Mouse (Mus musculus) kidney, postnatal 14 days (tissue): ENCODE measurements around the gene Cct2.
"Not testable (repeated sequence)": the region's sequence is repeated elsewhere in the genome, so short reads cannot be mapped to it uniquely, and the experiment has no call there.

Source experiments
- DNase-seq: peaks from one replicate; pipeline ENCODE4 v3.0.0; 2022; ENCODE audit warnings: mixed read lengths

Gene Cct2

DNA sequence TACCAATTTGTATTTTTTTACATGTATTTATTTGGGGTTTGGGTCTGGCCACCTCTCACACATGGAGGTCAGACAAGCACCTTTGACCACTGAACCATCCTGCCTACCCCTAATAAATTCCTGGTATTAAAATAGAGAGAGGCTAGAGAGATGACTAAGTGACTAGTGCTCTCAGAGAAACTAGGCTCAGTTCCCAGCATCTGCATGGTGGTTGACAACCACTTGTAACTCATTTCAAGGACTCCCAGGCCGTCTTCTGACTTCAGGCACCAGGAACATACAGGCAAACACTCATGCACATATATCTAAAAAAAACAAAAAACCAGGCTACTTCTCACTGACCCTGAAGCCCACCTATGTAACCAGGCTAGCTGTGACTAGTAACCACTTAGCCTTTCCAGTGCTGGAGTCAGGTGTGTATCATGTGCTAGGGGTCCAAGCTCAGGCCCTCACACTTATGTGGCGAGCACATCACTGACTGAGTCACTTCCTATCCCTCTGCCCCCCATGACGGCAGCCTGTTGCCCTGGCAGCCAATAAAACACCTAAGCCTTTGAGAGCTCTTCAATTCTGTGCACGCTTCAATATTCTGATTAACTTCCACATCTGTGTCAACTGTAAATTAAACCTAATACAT, 13.5 kb downstream of the Cct2 start:
- no peak for DNase-seq

DNA sequence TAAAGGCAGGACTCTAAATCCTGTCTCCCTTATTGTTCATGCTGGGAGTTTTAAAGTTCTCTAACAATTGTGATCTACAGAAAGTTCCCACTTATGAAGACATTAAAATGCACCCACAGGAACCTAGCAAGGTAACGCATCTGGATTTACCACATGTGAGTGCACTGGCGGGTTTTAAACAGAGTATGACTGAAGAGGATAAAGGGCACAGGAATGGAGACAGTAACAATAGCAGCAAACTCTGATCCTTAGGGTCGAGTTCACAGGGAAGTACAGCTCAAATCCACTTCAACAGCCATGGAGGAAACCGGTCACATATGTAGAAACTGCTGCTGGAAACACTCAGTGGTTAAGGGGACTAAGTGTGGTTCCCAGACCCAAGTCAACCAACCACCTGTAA, 14.4 kb downstream of the Cct2 start:
- no peak for DNase-seq

DNA sequence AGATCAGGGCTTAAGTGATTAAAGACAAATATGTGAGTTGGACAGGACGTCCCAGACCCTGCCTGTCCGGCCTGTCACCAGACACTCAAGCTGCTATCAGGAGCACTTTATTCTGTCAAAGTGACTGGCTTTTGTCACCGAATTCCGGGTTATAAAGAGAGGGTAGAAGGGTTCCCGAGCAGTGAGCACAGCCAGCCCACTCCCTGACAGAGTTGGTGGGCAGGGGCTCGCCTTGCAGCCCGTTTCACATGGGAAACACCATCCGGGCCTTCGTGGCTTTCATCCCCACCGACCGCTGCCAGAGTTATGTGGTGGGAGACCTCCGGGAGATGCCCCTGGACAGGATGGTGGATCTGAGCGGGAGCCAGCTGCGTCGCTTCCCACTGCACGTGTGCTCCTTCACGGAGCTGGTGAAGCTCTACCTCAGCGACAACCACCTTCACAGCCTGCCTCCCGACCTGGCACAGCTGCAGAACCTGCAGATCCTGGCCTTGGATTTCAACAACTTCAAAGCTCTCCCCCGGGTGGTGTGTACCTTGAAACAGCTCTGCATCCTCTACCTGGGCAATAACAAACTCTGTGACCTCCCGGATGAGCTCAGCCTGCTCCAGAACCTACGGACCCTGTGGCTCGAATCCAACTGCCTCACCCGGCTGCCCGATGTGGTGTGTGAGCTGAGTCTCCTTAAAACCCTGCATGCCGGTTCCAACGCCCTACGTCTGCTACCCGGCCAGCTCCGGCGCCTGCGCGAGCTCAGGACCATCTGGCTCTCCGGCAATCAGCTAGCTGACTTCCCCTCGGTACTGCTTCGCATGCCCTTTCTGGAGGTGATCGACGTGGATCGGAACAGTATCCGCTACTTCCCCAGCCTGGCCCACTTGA, 18.2 kb downstream of the Cct2 start, which contains the start of gene Lrrc10:
Gene Lrrc10, plus strand, starts transcription at position 167 of the 882 bp plus-strand sequence.
- no peak for DNase-seq

- not testable (repeated sequence) for DNase-seq
Observed at GRCm38 (mm10) chr10:117043497-117044166, 20.0 kb downstream of the Cct2 start.

DNA sequence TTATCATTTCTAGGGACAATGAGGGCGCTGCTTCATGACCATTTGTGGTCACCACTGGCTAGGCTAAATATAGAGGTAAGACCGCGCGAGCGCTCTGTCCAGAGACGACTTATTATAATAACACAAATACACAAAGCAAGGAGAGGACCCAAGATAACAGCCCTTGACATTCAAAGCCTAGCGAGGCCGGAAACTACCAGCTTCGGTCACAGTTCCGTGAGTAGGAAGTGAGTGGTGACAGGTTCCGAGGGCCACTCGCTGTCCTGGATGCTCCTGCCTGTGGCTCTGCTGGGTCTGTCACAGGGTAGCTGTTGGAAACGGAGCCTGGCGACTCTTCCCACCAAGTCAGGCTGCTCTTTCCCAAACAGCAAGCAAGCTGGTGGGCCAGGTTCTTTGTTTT, 21.3 kb downstream of the Cct2 start:
- DNase-seq = no peak

GRCm38 (mm10) chr10:117040355-117040754, 23.3 kb downstream of the Cct2 start:
- DNase-seq = no peak

GRCm38 (mm10) chr10:117033785-117034184, 29.8 kb downstream of the Cct2 start:
- DNase-seq = peak; percentile 86

DNA sequence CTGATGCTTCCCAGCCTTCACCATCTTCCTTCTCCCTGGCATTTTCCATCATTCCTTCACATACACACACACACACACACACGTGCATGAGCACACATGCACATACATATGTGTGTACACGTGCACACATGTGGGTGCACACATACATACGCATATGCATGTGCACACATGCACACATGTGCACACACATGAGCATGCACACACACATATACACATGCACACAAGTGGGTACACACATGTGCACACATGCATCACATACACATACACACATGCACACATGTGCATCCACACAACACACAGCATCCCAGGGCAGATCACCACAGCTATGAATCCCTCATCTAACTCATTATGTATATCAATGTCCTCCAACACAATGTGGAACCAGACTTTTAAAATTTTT, 32.5 kb downstream of the Cct2 start:
- DNase-seq = no peak

DNA sequence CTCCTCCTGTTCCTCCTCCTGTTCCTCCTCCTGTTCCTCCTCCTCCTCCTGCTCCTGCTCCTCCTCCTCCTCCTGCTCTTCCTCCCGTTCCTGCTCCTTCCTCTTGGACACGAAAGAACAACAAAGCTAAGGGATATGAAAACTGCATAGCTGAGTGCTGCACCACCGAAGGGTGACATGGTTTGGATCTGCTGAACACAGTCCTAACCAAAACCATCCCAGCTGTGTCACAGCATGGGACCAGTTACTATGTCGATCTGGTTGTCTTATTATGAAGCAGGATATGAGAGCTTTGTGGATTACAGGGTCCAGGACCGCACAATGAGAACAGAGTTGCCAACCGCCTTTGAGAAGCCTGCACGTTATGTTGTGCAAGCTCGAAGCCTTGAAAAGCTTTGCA, 37.4 kb downstream of the Cct2 start:
- DNase-seq = no peak

DNA sequence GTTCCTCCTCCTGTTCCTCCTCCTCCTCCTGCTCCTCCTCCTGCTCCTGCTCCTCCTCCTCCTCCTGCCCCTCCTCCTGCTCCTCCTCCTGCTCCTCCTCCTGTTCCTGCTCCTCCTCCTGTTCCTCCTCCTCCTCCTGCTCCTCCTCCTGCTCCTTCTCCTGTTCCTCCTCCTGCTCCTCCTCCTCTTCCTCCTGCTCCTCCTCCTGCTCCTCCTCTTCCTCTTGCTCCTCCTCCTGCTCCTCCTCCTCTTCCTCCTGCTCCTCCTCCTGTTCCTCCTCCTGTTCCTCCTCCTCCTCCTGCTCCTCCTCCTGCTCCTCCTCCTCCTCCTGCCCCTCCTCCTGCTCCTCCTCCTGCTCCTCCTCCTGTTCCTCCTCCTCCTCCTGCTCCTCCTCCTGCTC, 37.8 kb downstream of the Cct2 start:
- DNase-seq = not testable (repeated sequence)

DNA sequence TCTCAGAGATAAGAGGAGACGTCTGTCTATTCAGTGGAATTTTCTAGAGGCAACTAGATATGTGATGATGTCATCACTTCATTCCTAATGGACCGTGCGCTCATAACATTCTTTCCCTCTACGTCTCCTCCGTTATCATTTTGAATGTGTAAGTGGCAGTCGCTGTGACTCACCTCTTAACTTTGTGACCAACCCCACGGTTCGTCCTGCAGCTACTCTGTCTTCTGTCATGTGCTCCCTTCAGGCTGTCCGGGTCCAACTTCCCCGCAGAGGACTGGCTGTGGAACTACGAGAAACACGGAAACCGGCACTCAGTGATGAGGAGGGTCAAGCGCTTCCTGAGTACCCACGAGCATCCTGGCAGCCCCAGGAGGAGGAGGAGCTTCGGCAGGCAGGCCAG, 39.9 kb downstream of the Cct2 start:
- DNase-seq = no peak

DNA sequence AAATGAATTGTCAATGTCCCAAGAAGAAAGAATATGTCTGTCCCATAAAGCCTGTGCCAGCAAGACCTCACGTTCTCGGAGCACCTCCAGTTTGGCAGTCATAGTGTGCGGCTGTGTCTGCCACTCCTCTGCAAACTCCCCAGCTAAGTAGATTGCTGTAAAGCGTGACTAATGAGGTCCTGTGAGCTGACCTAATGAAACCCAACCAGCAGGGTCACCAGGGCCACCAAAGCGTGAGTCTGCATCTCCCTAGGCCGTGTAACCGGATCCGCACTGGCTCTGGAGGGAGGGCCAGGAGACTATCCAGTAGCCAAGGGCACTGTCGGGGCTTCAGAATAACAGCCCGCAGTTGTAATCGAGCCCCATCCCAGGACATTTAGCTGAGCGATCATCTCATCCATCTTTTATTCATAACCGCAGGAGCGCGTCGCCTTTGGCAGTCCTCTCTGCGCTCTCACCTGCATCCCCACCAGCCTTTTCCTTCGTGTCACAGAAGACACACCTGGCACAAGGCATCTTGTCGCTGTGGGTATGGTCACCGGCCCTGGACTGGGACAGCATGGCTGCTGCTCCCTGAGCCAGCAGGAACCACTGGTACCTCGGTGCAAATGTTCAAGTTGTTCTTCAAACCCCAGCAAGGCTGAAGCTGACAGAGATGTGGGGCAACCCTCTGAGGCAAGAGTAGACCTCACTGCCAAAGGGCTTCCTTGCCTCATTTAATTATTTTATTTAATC, 42.4 kb downstream of the Cct2 start:
- peak; percentile 58 for DNase-seq

- no peak for DNase-seq
Observed at GRCm38 (mm10) chr10:117018281-117018840, 45.3 kb downstream of the Cct2 start.

GRCm38 (mm10) chr10:117014565-117014964, 49.0 kb downstream of the Cct2 start:
- no peak for DNase-seq

- no peak for DNase-seq
Observed at GRCm38 (mm10) chr10:117013689-117014390, 49.8 kb downstream of the Cct2 start.

DNA sequence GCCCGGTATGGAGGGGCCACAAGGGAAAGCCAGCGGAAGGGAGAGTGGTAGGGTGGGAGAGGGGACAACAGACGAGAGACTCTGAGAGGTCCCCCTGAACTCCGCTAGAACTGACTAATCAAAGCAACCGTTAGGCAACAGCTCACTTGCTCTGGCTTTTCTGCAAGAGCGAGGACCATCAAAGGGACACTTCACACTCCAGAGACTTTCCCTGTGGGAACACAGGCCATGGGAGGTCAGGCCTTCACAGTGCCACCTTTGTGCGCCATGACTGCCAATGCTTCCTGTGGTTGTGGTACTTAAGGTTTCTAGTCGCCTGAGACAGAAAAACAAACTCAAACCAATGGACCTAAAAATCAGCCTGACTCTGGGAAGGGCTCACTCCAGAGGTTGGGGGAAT, 52.6 kb downstream of the Cct2 start:
- no peak for DNase-seq

- no peak for DNase-seq
Observed at GRCm38 (mm10) chr10:117009691-117010090, 53.9 kb downstream of the Cct2 start.

DNA sequence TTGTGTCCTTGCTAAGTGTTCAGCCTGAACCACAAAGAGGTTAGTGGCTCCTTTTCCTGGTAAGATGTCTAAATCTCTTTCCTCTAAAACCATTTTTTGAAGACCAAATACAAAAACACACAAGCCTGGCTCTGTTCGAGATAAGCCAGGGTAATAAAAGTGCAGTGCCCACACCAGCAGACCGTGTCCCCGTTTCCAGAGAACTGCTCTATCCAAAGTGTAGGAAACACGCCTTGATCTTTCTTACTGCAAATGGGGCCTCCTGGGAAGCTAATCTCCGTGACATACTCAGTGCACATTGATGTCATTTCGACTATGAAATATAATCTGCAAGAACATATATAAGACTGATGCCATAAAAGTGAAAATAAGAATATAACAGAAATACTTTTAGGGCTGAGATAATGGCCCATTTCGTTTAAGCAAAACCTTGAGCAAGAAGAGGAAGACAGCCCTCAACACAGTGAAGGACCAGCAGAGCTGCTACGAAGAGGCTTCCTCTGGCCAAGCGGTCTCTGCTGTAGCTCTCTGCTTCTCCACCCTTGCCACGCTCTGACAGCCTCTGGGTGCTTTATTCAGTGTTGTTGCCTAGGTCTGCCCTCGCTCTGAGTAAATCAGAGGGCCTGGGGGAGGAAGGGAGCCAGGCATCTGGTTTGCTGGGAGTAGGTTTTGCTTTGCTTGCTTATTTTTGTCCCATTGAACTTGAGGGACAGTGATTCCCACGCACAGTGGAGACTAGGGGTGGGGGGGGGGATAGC, 57.7 kb downstream of the Cct2 start:
- DNase-seq = no peak

- DNase-seq = no peak
Observed at GRCm38 (mm10) chr10:117004695-117005094, 58.9 kb downstream of the Cct2 start.
